Mouse (Mus musculus) urinary bladder, postnatal 36 days (tissue): ENCODE results near the gene 1700020N01Rik.
A peak's percentile ranks its signal among the peaks of the same experiment; 100 is the strongest.

Experiments
- DNase-seq, 2 experiments: peaks; one replicate each; pipeline ENCODE4 v3.0.0; 2022; ENCODE audit warnings: low spot score in 2 of 2, mixed read lengths in 1 of 2

The 1700020N01Rik gene

GRCm38 (mm10) chr10:21604476-21604875 is 11.5 kb downstream of the 1700020N01Rik start:
- no peak for DNase-seq

DNA sequence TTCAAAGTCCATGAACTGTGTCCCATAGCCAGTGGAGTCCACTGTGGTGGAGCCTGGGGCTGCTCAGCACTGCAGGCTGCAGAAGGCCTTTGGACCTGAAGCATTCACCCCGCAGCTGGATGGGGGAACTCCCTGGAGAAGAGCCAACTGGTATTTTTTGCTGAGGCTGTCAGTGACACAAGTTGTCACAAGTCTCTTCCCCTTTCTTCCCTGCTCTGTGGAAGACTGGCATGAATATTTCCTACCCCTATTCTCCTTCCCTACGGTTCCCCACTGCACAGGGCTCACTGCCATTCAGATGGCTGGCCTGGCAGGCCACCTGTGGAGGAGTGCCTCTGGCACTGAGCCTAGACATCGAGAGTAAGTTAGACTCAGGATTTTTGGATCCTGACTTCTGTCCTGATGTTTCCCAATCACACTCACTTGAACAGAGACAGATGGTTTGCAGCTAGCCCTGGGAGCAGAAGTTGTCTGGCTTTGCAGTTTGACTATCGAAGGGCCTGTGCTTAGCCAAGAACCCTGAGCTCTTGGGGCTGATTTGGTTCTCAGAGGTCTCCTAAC is 12.1 kb downstream of the 1700020N01Rik start:
- DNase-seq, result peak; percentile 20 to 55

DNA sequence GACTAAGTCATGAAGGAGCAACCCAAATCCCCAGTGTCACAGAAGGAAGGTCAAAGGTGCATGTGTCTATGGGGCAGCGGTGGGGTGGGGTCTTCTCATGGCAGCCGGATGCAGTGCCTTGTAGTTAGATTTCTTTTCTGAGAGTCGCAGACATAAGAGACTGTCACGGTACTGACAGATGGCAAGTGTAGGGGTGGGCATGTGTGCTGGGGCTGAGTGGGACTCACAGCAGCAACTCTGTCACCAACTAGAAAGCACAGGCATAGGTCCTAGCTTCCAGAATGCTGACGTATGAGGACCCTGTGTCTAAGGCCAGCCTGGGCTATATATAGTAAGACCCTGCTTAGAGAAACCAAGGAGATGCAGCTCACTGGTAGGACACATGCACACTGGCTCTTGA is 12.7 kb downstream of the 1700020N01Rik start:
- no peak for DNase-seq

DNA sequence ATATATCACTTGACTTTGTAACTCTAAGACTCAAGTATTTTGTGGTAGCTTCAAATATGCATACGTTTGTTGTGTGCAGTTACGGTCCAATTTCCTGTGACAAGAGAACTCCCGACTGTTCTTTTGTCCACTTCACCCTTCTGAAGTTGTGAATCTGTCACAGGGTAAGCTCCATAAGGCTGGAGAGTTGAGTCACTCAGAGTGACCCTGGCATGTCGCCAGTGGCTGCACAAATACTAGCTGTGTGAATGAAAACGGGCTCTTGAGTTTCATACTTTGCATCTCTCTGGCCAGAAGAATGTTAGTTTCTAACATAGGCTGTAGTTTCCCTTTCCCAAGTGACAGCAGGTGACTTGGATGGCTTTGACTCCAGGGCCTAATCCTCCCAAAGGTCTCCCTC is 14.0 kb downstream of the 1700020N01Rik start:
- DNase-seq, result peak in 1 of 2 experiments; percentile 45

- peak; percentile 20 to 71 for DNase-seq
Observed at GRCm38 (mm10) chr10:21609583-21609982, 16.6 kb downstream of the 1700020N01Rik start.

GRCm38 (mm10) chr10:21613021-21613860 is 20.3 kb downstream of the 1700020N01Rik start:
- DNase-seq, result no peak

DNA sequence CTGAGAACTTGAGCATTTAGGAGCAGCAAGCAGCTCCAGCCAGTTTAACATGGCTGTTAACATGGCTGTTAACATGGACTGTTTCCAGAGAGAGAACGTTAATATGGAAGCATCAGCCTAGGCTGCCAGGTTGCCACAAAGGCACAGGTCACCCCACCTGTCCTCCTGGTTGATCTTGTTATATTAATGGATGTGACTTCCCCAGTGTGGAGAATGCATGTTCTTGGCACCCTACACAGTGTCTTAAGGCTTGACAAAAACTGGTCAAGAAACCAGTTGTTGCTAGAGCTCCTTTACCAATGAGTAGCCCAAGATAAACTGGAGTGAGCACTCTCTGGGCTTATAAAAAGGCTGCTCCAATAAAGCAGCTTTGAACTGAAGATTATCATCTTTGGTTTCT is 21.6 kb downstream of the 1700020N01Rik start:
- DNase-seq, result no peak

DNA sequence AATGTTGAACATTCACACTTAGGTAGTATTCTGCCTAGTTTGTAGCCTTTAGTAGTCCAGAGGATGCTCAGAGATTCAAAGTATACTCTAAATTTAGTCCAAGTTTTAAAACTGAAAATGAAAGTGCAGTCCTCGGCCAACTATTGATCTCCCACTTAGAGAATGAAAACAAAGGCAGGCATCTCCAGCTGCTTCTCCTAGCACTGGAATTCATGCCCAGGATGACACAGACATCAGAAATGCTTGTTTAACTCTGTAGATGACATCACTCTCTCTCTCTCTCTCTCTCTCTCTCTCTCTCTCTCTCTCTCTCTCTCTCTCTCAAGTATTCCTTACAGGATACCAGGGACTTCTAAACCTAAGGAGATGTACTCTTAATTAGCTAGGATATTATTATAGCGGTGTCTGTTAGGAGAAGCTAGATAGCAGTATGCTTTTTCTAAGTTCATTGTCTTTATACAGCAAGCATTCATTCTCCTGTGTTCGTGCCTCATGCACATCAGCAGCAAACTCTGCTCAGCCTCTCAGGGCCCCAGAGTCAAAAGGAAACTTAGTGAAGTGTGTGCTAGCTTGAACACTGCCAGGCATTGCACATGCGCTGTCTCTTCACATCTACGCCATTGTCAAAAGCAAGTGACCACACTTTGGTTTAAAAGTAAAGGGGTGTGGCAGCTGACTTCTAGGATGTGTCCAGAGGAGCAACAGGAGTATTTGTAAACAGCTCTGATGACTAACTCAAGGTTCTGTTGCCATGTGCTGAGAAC is 26.0 kb downstream of the 1700020N01Rik start:
- DNase-seq, result no peak

- no peak for DNase-seq
Observed at GRCm38 (mm10) chr10:21622065-21622464, 29.1 kb downstream of the 1700020N01Rik start.

- peak; percentile 10 to 82 for DNase-seq
Observed at GRCm38 (mm10) chr10:21628555-21628954, 35.6 kb downstream of the 1700020N01Rik start.

DNA sequence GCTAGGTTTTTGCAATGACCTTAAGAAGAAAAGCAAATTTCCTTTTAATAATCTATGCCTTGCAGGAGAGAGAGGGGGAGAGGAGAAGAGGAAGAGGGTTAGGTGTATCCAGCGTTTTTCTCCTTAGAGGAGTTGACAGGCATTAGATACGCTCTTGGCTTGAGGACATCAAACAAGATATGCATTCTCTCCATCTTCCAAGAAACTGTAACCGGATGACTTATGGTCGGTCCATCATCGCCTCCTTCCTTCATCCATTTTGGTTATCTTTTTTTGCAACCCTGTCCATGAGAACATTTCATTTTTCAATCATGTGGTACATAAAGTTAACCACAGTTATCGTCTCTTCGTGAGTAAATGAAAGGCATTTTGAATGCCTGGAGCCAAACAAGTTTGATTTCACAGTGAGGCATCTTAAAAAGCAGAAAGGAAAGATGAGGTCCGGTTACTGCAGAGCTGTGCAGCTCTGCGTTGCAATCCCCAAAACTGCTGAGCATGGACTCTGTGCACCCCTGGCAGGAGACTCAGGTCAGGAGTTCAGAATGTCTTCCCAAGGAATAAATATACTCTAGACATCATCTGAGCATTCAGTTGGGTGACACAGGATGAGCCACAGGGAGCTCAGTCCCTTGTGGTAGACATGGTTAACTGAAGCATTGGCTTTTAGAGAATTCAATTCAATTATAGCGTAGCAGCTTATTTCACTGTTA is 36.2 kb downstream of the 1700020N01Rik start:
- no peak for DNase-seq

DNA sequence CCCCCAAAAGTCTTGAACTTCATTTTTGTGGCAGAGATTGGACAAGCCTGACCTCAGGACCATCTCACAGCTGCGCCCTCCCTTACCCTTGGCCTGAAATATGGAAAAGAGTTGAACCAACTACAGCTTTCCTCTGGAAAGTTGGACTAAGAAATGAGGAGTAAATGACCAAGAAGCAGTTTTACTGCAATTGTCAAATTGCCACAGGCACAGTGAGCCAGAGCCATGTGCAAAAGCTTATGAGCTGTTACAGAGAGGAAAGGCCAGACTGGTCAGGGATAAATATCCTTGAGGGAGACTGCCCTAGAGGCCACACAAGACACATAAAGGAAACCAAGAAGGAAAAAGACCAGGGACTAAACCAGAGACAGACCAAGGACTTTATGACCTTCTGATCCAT is 38.5 kb downstream of the 1700020N01Rik start:
- peak in 1 of 2 experiments; percentile 22 for DNase-seq

- no peak for DNase-seq
Observed at GRCm38 (mm10) chr10:21632687-21633086, 39.7 kb downstream of the 1700020N01Rik start.

- no peak for DNase-seq
Observed at GRCm38 (mm10) chr10:21635988-21636710, 43.2 kb downstream of the 1700020N01Rik start.

DNA sequence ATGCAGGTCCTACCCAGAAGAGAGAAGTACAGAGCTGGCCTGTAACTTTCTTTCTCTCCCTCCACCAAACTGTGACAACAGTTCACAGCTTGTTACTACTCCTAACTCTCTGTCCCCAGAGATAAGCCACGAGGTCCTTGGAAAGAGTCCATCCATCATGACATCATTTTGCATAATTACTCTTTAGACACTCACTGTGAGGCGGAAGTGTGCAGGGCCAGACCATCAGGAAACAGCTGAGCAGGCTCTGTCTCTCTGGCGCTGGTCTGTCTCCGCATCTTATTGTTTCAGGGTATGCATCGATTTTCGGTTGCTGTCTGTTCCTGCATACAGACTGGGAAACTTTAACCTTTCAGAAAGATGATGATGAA is 43.8 kb downstream of the 1700020N01Rik start:
- DNase-seq, result no peak

DNA sequence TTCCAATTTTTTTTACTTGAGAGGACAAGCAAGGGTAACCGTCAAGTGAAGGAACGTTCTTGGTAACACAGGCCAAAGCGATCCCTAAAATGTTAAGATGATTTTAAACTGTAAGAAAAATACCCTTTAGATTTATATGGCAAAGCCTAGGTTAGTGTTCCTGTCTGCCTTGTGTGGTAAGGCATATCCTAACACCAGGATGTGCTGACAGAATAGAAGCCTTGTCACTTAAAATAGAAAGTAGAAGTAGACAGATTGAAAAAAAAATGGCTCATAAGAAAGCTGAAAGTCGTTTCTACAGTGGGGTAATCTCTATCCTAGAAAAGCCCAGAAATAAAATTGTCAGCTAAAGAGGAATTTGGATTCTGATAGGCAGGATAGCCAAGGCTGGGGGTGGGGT is 58.4 kb downstream of the 1700020N01Rik start:
- no peak for DNase-seq

GRCm38 (mm10) chr10:21652426-21653345 is 59.7 kb downstream of the 1700020N01Rik start:
- DNase-seq, result no peak

- no peak for DNase-seq
Observed at GRCm38 (mm10) chr10:21653469-21653868, 60.5 kb downstream of the 1700020N01Rik start.

DNA sequence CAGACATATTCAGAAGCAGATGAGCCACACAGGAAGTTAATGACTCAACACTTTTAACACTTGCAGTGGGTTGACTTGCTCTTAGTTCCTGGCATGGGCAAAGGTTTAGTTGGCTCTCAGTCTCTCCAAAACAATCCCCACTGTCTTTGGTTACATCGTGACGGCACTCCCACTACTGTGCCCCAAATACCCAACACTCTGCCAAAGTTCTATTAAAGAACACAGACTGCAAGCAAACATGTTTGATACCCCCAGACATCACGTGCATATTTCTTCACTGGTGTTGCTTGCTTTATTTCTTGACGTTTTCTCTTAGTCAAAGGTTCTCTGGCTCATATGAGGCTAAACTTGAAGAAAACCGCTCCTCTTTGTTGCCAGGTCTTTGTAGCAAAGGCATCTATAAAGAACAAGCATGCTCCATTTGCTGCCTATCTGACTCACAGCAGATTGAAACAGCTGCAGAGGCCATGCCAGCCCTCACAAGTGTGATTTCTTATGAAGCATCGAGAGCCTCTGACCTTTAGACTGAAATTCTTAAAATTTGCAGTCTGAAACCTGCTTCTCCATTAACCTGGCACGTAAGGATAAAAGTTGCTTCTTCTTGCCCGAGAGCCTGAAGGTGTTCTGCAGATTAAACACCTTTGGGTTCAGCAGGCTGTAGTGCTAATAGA is 66.8 kb downstream of the 1700020N01Rik start:
- DNase-seq, result no peak

GRCm38 (mm10) chr10:21668976-21669375 is 76.0 kb downstream of the 1700020N01Rik start:
- DNase-seq, result peak in 1 of 2 experiments; percentile 10
